In genomic region chr13:104529238-104529637, GRCm38 (mm10) we compare ENCODE assay signal across 19 mouse cellular contexts.
A peak's percentile ranks its signal among the peaks of the same experiment; 100 is the strongest.
DNase-seq lines count a peak whose midpoint lies in the region; ATAC-seq and TF ChIP-seq lines count a peak whose summit lies in the region.
"Had no signal": no experiment of that assay in that cellular context is flagged by ENCODE, and none has a peak within 500 bp of the region (broad histone marks: within the 10 kb centered on the region; RNA-seq: fewer than 3 reads in every experiment).

No protein-coding gene starts in this region.

- peak; percentile 3 to 18 for DNase-seq in frontal cortex, postnatal 36 days (ENCODE audit: low spot score in 2 of 2)
- DNase-seq in frontal cortex, postnatal 10 days (ENCODE audit: low spot score in 2 of 2): no peak
- peak; percentile 16 for DNase-seq in hindbrain, postnatal 0 days (ENCODE audit: low spot score)
- DNase-seq in hindbrain, embryonic 10.5 days (ENCODE audit: low spot score): no peak
- DNase-seq in limb, embryonic 10.5 days (ENCODE audit: low spot score): peak; percentile 12
- no peak for DNase-seq in testis, postnatal 10 days (ENCODE audit: low spot score)
- DNase-seq: adrenal gland, postnatal 10 days; cerebellum, adult 11-12 months; cerebellum, adult 9-10 months; cerebellum, postnatal 25 days; forebrain, postnatal 0 days; gastrocnemius, postnatal 36 days; heart, adult 18-20 months; heart, postnatal 14 days had no signal

- no peak overlapping the region for H3K27ac ChIP-seq in hindbrain, postnatal 0 days
- H3K27ac ChIP-seq in hindbrain, embryonic 10.5 days: no peak overlapping the region
- H3K27ac ChIP-seq in midbrain, embryonic 16.5 days (ENCODE audit: low read length): no peak overlapping the region
- H3K27ac ChIP-seq in midbrain, embryonic 15.5 days: no peak overlapping the region
- no peak overlapping the region for H3K27ac ChIP-seq in limb, embryonic 10.5 days
- H3K27ac ChIP-seq: forebrain, embryonic 13.5 days; heart, embryonic 15.5 days had no signal

- H3K9ac ChIP-seq in hindbrain, postnatal 0 days (replicated peaks; ENCODE audit: low read length): no peak overlapping the region
- no peak overlapping the region for H3K9ac ChIP-seq in midbrain, embryonic 16.5 days (ENCODE audit: low read depth, low read length)
- no peak overlapping the region for H3K9ac ChIP-seq in midbrain, embryonic 15.5 days
- H3K9ac ChIP-seq: forebrain, embryonic 13.5 days; forebrain, postnatal 0 days; heart, embryonic 15.5 days had no signal

- no peak for TF ChIP-seq CTCF in hindbrain, postnatal 0 days (IDR thresholded peaks at IDR 0.05; ENCODE audit: low read depth)

- H3K27me3 ChIP-seq in hindbrain, postnatal 0 days (ENCODE audit: insufficient read depth, low read length): no peaks in the 10 kb centered on the region
- no peaks in the 10 kb centered on the region for H3K27me3 ChIP-seq in hindbrain, embryonic 10.5 days (ENCODE audit: insufficient read depth, poor library complexity, severe bottlenecking)
- H3K27me3 ChIP-seq in midbrain, embryonic 16.5 days (ENCODE audit: control insufficient read depth, insufficient read depth, low read depth, low read length): no peaks in the 10 kb centered on the region
- H3K27me3 ChIP-seq in midbrain, embryonic 15.5 days (replicated peaks): no peaks in the 10 kb centered on the region
- no peaks in the 10 kb centered on the region for H3K27me3 ChIP-seq in limb, embryonic 10.5 days (ENCODE audit: low read depth, poor library complexity, severe bottlenecking)
- H3K27me3 ChIP-seq: forebrain, embryonic 13.5 days; heart, embryonic 15.5 days had no signal

- no peaks in the 10 kb centered on the region for H3K36me3 ChIP-seq in hindbrain, postnatal 0 days (ENCODE audit: insufficient read depth, low read length)
- H3K36me3 ChIP-seq in hindbrain, embryonic 10.5 days: no peaks in the 10 kb centered on the region
- no peaks in the 10 kb centered on the region for H3K36me3 ChIP-seq in midbrain, embryonic 16.5 days (ENCODE audit: control insufficient read depth, insufficient read depth, low read length)
- no peaks in the 10 kb centered on the region for H3K36me3 ChIP-seq in midbrain, embryonic 15.5 days (replicated peaks)
- no peaks in the 10 kb centered on the region for H3K36me3 ChIP-seq in limb, embryonic 10.5 days
- H3K36me3 ChIP-seq: heart, embryonic 15.5 days had no signal

- ATAC-seq in hindbrain, postnatal 0 days: no peak
- ATAC-seq in midbrain, embryonic 16.5 days: peak; percentile 60; the same call in 1 of the 2 replicates
- no peak for ATAC-seq in midbrain, embryonic 15.5 days (replicated peaks)
- ATAC-seq: forebrain, embryonic 13.5 days; forebrain, postnatal 0 days had no signal

- H3K4me2 ChIP-seq in hindbrain, postnatal 0 days (ENCODE audit: low read depth, low read length): no peak overlapping the region
- no peak overlapping the region for H3K4me2 ChIP-seq in midbrain, embryonic 16.5 days (ENCODE audit: low read length)
- H3K4me2 ChIP-seq in midbrain, embryonic 15.5 days: no peak overlapping the region
- H3K4me2 ChIP-seq: forebrain, embryonic 13.5 days; heart, embryonic 11.5 days; heart, embryonic 15.5 days had no signal

- H3K9me3 ChIP-seq in hindbrain, postnatal 0 days (ENCODE audit: low read length): no peaks in the 10 kb centered on the region
- H3K9me3 ChIP-seq in hindbrain, embryonic 10.5 days: no peaks in the 10 kb centered on the region
- H3K9me3 ChIP-seq in midbrain, embryonic 16.5 days (replicated peaks; ENCODE audit: control insufficient read depth, low read length, poor library complexity, severe bottlenecking): no peaks in the 10 kb centered on the region
- no peaks in the 10 kb centered on the region for H3K9me3 ChIP-seq in midbrain, embryonic 15.5 days
- H3K9me3 ChIP-seq in limb, embryonic 10.5 days (replicated peaks): no peaks in the 10 kb centered on the region
- H3K9me3 ChIP-seq: forebrain, embryonic 13.5 days; heart, embryonic 15.5 days had no signal

- H3K4me1 ChIP-seq in hindbrain, postnatal 0 days (ENCODE audit: insufficient read depth, low read length): no peaks in the 10 kb centered on the region
- H3K4me1 ChIP-seq in hindbrain, embryonic 10.5 days (replicated peaks): peaks cover 3% of the 10 kb centered on the region; the same call in 1 of the 2 replicates
- H3K4me1 ChIP-seq in midbrain, embryonic 16.5 days (ENCODE audit: control insufficient read depth, insufficient read depth, low read length): no peaks in the 10 kb centered on the region; the same call in 1 of the 2 replicates
- H3K4me1 ChIP-seq in midbrain, embryonic 15.5 days: no peaks in the 10 kb centered on the region
- no peaks in the 10 kb centered on the region for H3K4me1 ChIP-seq in limb, embryonic 10.5 days
- H3K4me1 ChIP-seq: forebrain, embryonic 13.5 days; heart, embryonic 15.5 days had no signal

- H3K4me3 ChIP-seq in hindbrain, postnatal 0 days (ENCODE audit: low read length): no peak overlapping the region
- no peak overlapping the region for H3K4me3 ChIP-seq in hindbrain, embryonic 10.5 days
- no peak overlapping the region for H3K4me3 ChIP-seq in midbrain, embryonic 16.5 days (ENCODE audit: low read depth, low read length)
- H3K4me3 ChIP-seq in midbrain, embryonic 15.5 days: no peak overlapping the region
- H3K4me3 ChIP-seq in limb, embryonic 10.5 days: no peak overlapping the region
- H3K4me3 ChIP-seq: forebrain, embryonic 13.5 days; heart, embryonic 15.5 days had no signal

Comparison
In these comparisons a context has a peak if more than half of its experiments do, and no peak if none do; other contexts are left out.
1. DNase-seq: peak in frontal cortex, postnatal 36 days (2 of 2), hindbrain, postnatal 0 days (single experiment) and limb, embryonic 10.5 days (single experiment); none in frontal cortex, postnatal 10 days (0 of 2), hindbrain, embryonic 10.5 days (single experiment) and testis, postnatal 10 days (single experiment).